Mouse (Mus musculus) spleen, postnatal 14 days (tissue): ENCODE data around the gene Fscn3.
A peak's percentile ranks its signal among the peaks of the same experiment; 100 is the strongest.

ENCODE experiments used
- DNase-seq, 2 experiments: peaks; one replicate each; pipeline ENCODE4 v3.0.0; 2021 to 2022; ENCODE audit warnings: low spot score in 2 of 2

The Fscn3 gene

GRCm38 (mm10) chr6:28428290-28428689, 701 bp downstream of the Fscn3 start, which contains the start of gene Gcc1:
TSS of gene Gcc1 (minus strand) at chr6:28428390.
- DNase-seq, result no peak

DNA sequence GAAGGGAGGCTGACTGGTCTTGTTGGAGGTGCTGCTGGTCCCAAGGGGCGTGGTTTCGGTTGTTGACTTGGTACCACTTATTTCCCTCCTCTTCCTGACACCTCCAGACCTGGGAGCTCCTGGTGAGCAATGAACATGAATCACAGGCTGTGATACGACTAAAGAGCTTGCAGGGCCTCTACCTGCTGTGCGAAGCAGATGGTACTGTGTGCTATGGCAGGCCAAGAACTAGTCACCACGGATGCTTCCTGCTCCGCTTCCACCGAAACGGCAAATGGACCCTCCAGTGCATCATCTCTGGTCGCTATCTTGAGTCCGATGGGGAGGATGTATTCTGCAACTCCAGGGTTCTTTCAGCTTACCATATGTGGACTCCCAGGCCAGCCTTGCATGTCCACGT, 2.3 kb downstream of the Fscn3 start:
- DNase-seq, result no peak

DNA sequence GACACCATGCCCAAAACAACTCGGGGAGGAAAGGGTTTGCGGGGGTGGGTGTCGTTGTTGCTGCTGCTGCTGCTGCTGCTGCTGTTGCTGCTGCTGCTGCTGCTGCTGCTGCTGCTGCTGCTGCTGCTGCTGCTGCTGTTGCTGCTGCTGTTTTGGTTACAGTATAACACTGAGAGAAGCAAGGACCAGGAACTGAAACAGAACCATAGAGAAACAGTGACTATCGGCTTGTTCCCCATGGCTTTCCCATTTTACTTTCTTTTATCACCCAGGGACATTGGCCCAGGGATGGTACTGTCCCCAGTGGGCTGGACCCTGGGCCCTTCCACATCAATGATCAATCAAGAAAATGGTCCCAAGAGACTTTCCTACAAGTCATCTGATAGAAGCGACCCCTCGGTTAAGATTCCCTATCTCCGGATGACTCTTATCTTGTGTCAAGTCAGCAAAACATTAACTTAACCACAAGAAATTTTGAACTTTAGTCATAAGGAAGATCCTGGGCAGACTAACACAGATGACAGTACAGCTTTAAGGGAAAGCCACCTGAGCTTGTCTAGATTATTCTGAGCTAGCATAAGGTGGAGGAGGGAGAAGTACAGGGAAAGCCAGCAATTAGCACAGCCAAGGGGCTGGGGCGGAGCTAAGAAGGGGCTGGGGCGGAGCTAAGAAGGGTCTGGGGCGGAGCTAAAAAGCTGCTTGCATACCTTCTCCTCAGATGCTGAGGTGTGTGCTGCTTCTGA, 3.4 kb downstream of the Fscn3 start:
- no peak for DNase-seq

- no peak for DNase-seq
Measured at GRCm38 (mm10) chr6:28431538-28431855, 3.9 kb downstream of the Fscn3 start.

GRCm38 (mm10) chr6:28447937-28448336, 20.3 kb downstream of the Fscn3 start:
- no peak for DNase-seq

DNA sequence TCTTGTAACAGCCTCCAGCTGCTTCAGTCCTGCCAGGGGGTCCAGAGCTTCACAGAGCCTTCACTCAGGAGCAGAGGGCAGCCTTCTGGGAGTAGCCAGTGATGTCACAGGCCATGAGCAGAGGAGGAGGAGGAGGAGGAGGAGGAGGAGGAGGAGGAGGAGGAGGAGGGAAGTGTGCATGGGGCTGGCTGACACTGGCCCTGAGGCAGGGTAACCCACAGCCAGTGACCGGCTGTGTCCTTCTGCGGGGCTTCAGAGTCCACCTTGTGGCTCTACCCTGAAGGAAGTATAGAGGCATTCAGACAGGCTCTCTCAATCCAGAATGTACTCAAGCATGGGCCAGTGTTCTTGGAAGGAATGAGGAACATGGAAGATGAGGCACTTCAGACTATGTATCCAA, 21.7 kb downstream of the Fscn3 start, which contains the start of gene Pax4:
Gene Pax4 (minus strand): TSS at position 101 of the 400 bp plus-strand sequence.
- no peak for DNase-seq

DNA sequence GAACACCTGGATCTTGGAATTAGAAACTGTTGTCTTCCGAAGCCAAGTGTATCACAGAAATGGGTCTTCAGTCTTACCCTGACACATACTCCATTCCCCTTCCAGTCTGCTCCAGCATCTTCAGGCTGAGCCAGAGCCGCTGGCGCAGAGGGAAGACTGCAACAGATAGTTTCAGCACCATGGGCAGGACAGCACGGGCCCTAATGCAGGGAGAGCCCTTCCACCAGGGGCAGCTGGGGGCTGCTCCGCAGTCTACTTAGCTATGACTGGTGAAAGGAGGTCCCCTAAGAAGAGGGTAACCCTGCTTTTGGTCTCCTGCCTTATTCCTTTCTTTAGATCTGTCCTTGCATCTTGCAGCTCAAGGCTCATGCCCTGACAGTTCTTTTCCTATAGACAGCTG, 22.9 kb downstream of the Fscn3 start:
- DNase-seq, result no peak

- DNase-seq, result no peak
Measured at GRCm38 (mm10) chr6:28450977-28451376, 23.4 kb downstream of the Fscn3 start.

DNA sequence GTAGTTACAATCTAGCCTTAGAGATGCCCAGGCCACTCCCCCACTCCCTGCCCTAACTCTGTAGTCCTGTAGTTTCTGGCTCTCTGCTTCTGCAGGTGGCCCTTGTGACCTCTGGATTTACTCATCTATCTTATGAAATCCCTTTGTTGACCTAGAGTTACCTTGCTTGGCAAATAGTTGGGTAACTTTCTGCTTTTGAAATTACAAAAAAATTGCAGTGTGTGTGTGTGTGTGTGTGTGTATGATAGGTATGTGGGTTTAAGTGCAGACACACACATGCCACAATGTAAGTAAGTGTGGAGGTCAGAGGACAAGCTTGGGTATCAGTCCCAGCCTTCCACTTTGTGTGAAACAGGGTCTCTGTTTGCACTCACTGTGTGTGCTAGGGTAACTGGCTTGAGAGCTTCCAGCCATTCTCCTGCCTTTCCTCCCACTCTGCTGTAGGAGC, 31.7 kb downstream of the Fscn3 start:
- DNase-seq, result no peak

DNA sequence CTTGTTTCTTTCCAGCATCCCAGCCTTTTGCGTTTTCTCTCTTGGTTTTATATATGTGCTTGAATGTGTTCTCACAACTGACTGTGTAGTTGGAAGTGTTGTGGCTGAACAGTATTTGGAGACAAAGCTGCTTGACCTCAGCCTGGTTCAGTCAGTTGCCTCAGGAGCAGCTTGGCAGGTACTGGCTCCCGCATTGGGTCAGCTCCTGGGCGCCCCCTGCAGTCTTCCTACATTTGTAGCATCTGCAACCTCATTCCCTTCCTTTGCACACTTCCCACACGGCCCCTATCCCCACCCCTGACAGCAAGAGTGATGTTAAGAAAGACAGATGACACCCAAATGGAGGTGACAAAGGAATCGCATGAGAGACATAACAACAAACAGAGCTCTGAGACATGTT, 32.9 kb downstream of the Fscn3 start:
- DNase-seq, result peak; percentile 25 to 33

DNA sequence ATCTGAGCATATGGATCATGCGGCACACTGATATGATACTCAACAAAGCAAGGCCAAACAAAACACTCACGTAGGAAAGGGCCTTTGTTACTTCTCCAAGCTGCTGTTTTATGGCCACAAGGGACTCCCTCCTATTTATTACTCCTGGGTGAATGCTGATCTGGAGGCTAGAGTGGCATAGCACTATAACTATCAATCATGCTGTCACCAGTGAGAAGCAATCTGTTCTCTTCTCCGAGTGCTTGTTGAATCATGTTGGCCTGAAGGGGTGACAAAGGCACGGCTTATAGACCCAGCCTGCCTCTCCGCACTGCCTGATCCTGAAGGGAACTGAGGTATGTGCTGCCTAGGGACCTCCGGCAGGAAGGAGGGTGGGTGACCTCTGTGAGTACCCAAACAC, 37.0 kb downstream of the Fscn3 start:
- DNase-seq, result no peak

- DNase-seq, result no peak
Measured at GRCm38 (mm10) chr6:28470017-28470602, 42.5 kb downstream of the Fscn3 start.

DNA sequence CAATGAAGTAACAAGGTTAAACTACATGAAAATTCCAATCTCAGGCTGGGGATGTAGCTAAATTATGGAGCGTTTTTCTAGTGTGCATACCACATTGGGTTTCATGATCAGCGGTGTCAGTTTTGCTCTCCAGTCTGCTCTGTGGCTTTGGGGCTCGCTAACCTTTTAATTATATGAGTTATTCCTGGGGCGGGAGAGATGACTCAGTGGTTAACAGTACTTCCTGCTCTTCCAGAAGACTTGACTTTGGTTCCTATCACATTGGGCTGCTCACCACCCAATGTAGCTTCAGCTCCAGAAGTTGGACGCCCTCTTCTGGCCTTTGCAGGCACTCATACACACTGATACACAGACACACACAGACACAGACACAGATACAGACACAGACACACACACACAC, 43.0 kb downstream of the Fscn3 start:
- DNase-seq, result no peak

GRCm38 (mm10) chr6:28471284-28472035, 43.9 kb downstream of the Fscn3 start:
- no peak for DNase-seq

DNA sequence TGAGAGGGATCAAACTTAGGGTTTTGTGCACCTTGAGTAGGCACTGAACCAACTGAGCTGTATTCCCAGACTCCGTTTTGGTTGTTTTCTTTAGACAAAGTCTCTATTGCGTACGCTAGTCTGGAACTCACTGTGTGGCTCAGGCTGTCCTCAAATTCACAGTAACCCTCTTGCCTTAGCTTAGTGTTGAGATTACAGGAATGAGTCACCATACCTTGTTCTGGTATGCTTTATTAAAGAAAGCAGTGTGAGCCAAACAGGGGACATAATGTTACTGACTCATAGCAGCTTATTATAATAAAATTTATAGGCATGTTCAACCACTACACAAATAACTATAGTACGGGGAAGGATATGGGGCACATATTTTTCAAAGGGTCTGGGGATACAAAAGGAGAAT, 46.6 kb downstream of the Fscn3 start:
- DNase-seq, result no peak

DNA sequence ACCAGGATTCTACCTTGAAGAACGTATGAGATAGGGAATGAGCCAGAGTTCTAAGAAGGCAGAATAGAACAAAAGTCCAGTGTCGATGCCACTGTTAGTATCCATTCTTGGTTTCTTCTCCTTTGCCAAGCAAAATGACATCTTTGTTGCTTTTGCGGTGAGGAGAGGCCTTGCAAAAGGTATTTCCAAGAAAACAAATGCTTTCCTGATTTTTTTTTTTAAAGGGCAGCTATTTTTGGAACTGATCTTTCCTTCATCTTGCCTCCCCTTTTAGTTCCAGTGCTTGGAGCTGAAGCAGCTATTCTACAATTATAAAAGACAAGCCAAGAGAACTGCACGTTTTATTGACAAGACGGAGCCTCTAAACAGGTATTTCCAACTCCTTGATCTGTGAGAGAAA, 47.2 kb downstream of the Fscn3 start, which contains the start of gene Snd1:
Gene Snd1 (plus strand): TSS at position 301 of the 400 bp plus-strand sequence.
- no peak for DNase-seq

GRCm38 (mm10) chr6:28479865-28480751, 52.5 kb downstream of the Fscn3 start:
- peak; percentile 91 to 93 for DNase-seq

DNA sequence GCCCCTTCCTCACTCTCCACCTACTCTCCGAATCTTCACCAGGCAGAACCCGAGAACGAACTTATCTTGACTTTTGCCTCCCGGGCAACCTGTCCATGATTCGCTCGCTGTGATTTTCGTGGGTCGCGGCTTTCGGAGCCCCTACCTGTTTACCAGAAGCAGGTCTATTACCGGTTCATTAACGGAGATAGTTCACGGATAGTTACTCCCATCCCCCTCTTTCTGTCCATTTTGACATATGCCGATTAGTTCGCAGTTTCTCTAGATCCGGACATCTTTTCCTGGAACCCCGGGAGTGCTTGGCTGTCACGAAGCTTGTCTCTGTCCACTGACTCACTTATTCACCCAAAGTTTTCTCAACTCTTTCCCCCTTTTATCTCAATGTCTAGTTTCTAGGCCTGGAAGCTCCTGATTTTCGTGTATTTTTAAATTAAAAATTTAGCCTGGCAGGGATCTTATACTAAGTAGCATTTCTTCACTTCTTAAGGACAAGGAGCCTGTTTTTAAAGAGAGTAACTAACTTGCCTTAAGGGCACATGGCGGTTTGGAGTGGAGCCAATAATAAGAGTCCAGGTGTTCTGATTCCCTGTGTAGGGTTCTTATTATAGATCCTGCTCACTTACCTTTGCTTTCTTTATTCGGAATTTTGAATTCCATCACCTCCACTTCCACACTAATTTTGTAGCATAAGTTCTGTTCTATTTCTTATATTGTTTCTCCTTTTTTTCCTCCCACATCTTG, 53.3 kb downstream of the Fscn3 start:
- DNase-seq, result no peak

GRCm38 (mm10) chr6:28482711-28483315, 55.2 kb downstream of the Fscn3 start:
- no peak for DNase-seq

- no peak for DNase-seq
Measured at GRCm38 (mm10) chr6:28486008-28486407, 58.4 kb downstream of the Fscn3 start.

- DNase-seq, result no peak
Measured at GRCm38 (mm10) chr6:28486471-28486870, 58.9 kb downstream of the Fscn3 start.
